Mouse (Mus musculus) hindbrain, embryonic 10.5 days (tissue): ENCODE measurements around the gene Scrt2. TPM values are rescaled to one million over a fixed set of nuclear protein-coding genes. Genes with fewer than 3 reads are reported as not detected.

Source experiments
- DNase-seq: peaks from one replicate; pipeline ENCODE4 v3.0.0-alpha.2; 2017; ENCODE audit warnings: low spot score
- H3K27ac ChIP-seq: fragments of 300-500 bp; sonication (generic); 2 replicates; pipeline ENCODE4 v1.5.1; 2016; ENCODE audit warnings: mild to moderate bottlenecking, moderate library complexity
- H3K27me3 ChIP-seq: fragments of 300-500 bp; sonication (generic); 2 replicates; pipeline ENCODE4 v1.6.1; 2016; ENCODE audit warnings: mild to moderate bottlenecking; ENCODE audit not compliant: poor library complexity, insufficient read depth, severe bottlenecking
- H3K36me3 ChIP-seq: fragments of 300-500 bp; sonication (generic); 2 replicates; pipeline ENCODE4 v1.6.1; 2016; ENCODE audit warnings: mild to moderate bottlenecking, moderate library complexity
- H3K4me1 ChIP-seq: fragments of 300-500 bp; sonication (generic); replicated peaks from 2 replicates; pipeline ENCODE4 v1.6.1; 2016; ENCODE audit warnings: mild to moderate bottlenecking
- H3K4me3 ChIP-seq: fragments of 300-500 bp; sonication (generic); 2 replicates; pipeline ENCODE4 v1.5.1; 2016; ENCODE audit warnings: mild to moderate bottlenecking, moderate library complexity
- H3K9me3 ChIP-seq: fragments of 300-500 bp; sonication (generic); 2 replicates; pipeline ENCODE4 v1.6.1; 2016; ENCODE audit warnings: mild to moderate bottlenecking, moderate library complexity
- WGBS: fragments of 180-500 bp; shearing (Covaris S2); methylation state at CpG from one replicate; pipeline ENCODE4 v1.1.7; 2016; 5-methylcytosine and 5-hydroxymethylcytosine counted together
- polyA plus RNA-seq: library from polyadenylated mRNA; unstranded; fragments of >200 nt; fragmentation: Nextera tagmentation; extraction: Ambion mirVana; gene quantifications from 2 replicates; pipeline ENCODE4 v1.2.1, GENCODE M21; 2016

The Scrt2 gene
- polyA plus RNA-seq, result 5.5 and 19.0 TPM in 2 replicates

GRCm38 (mm10) chr2:152080685-152081541, at the start of gene Scrt2:
TSS of gene Scrt2 (plus strand) at chr2:152081529.
- H3K27ac ChIP-seq, result peak within 1 kb of the TSS; percentile 93
- H3K4me3 ChIP-seq, result peak within 1 kb of the TSS; percentile 70
- WGBS, result 1% methylated on average over 24 of the region's 24 CpGs
- peaks cover 66% of the 10 kb centered on the region for H3K4me1 ChIP-seq
- H3K27me3 ChIP-seq, result peaks cover 98% of the 10 kb centered on the region
- H3K36me3 ChIP-seq, result peaks cover 5% of the 10 kb centered on the region; the same call in 1 of the 2 replicates
- peak; percentile 70 for DNase-seq
- H3K9me3 ChIP-seq, result no peaks in the 10 kb centered on the region

GRCm38 (mm10) chr2:152040101-152040500, 41.2 kb upstream of the Scrt2 start:
- Histone ChIP-seq H3K4me1 (peaks cover 9% of the 10 kb centered on the region; the same call in 1 of the 2 replicates), H3K27ac (no peak overlapping the region), H3K4me3 (no peak overlapping the region), H3K9me3 (no peaks in the 10 kb centered on the region; the same call in 1 of the 2 replicates), H3K36me3 (no peaks in the 10 kb centered on the region), H3K27me3 (peaks cover 27% of the 10 kb centered on the region)
- no peak for DNase-seq

DNA sequence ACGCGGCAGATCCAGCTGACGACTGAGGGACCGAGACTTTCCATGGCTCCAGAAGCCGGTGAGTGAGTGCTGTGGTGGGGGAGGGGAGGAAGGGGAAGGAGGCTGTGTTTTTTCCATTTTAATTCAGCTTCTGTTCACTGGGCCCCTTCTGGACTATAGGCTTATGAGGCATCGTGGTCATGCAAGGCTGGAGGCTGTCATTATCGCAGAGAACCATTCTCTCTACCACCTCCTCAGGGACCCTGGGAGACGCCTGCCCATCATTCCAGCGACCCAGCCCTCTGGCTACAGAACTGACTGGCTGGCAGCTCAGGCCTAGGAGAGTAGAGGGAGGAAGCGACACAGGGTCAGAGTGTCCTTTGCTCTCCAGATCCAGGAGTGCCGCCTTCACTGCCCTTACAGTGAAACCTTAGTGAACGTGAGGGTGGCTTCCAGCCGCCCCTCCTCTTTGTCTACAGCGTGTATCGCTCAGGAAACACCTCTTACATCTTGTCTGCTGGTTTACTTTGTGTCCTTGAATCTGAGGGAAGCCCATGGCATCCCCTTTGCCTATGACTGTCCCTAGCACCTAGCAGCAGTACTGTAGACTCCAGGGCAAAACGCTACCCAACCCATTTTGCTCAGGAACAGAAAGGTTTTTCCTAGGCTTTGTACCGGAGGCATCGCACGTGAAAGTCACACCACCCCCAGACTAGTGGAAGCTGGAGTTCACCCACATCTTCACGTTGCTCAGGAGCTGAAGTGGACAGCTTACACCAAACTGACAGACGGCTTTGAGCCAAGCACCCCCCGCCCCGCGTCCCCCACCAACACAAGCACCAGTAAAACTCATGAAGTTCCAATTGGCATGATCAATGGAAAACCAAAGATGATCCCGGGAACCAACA, 34.0 kb upstream of the Scrt2 start:
- peak; percentile 73 for DNase-seq
- peaks cover 60% of the 10 kb centered on the region for H3K4me1 ChIP-seq
- WGBS, result 2% methylated on average over 25 of the region's 25 CpGs

GRCm38 (mm10) chr2:152048003-152048980, 33.0 kb upstream of the Scrt2 start:
- under 1% methylated on average over 82 of the region's 82 CpGs for WGBS
- Histone ChIP-seq H3K9me3 (no peaks in the 10 kb centered on the region), H3K27ac (peak overlapping the region; percentile 94), H3K36me3 (no peaks in the 10 kb centered on the region), H3K27me3 (peaks cover 84% of the 10 kb centered on the region), H3K4me1 (peaks cover 63% of the 10 kb centered on the region), H3K4me3 (peak overlapping the region; percentile 64)
- peak; percentile 34 for DNase-seq

More for the DNA sequence above, 34.0 kb upstream of the Scrt2 start:
- peak overlapping the region; percentile 94 for H3K27ac ChIP-seq
- no peaks in the 10 kb centered on the region for H3K9me3 ChIP-seq
- H3K27me3 ChIP-seq, result peaks cover 75% of the 10 kb centered on the region
- no peaks in the 10 kb centered on the region for H3K36me3 ChIP-seq
- peak overlapping the region; percentile 64 for H3K4me3 ChIP-seq

- H3K4me3 ChIP-seq, result peak overlapping the region; percentile 64
- H3K9me3 ChIP-seq, result no peaks in the 10 kb centered on the region
- H3K27me3 ChIP-seq, result peaks cover 88% of the 10 kb centered on the region
- H3K36me3 ChIP-seq, result no peaks in the 10 kb centered on the region
- peak overlapping the region; percentile 94 for H3K27ac ChIP-seq
- DNase-seq, result peak; percentile 66
- peaks cover 63% of the 10 kb centered on the region for H3K4me1 ChIP-seq
- WGBS, result under 1% methylated on average over 24 of the region's 24 CpGs
Measured at GRCm38 (mm10) chr2:152048981-152049441, 32.3 kb upstream of the Scrt2 start.

DNA sequence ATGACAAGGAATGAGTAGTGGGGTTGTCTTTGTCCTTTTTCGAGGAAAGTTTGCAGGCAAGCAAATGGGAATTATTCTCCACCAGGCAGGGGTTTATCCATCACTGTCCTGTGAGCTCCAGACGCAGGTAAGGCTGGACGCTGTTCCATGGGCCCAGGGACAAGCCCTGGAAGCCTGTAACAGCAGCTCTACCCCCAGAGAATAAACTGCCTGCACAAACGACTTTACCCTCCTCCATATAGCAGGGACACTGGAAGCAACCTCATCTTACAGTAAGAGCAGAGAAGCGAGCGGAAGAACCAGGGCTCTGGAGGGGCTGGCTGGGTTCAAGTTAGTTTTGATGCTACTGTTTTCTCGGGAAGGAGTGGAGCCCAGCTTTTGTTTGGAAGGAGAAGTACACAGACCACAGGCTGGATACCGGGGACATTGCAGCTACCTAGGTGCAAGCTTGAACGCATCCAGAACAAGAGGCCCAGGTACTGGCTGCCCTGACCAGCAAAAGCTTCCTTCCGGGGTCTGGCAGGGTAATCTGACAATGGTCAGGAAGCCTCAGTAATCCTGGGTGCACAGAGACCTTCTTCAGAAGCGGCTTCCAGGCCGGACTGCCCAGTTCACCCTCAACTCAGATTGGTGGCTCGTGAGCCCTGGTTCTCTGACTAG, 31.6 kb upstream of the Scrt2 start:
- Histone ChIP-seq H3K4me1 (peaks cover 58% of the 10 kb centered on the region), H3K4me3 (peak overlapping the region; percentile 64), H3K9me3 (no peaks in the 10 kb centered on the region), H3K27ac (peak overlapping the region; percentile 94), H3K36me3 (no peaks in the 10 kb centered on the region), H3K27me3 (peaks cover 85% of the 10 kb centered on the region)
- peak; percentile 48 for DNase-seq
- WGBS, result 4% methylated on average over 13 of the region's 13 CpGs

DNA sequence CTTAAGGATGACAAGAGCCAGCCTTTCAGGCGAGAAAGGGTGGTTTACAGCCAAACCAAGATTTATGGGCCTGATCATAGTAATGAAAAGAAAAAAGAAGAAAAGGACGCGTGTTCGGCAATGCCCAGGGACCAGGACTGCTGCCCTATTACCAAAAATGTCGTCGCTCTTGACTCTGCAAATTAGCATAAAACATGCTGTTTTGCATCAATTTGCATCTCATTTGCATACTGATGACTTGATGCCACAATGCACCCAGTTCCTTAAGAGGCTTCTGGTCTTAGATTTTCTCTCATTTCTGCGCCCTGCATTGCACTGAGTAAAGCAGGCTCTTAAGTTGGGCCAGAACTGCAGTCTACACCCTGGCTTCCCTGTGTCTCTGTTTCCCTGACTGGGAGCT, 31.0 kb upstream of the Scrt2 start:
- Histone ChIP-seq H3K27ac (peak overlapping the region; percentile 94), H3K4me1 (peaks cover 59% of the 10 kb centered on the region), H3K9me3 (no peaks in the 10 kb centered on the region), H3K27me3 (peaks cover 84% of the 10 kb centered on the region), H3K4me3 (peak overlapping the region; percentile 64), H3K36me3 (no peaks in the 10 kb centered on the region)
- WGBS, result 6% methylated on average over 7 of the region's 7 CpGs
- DNase-seq, result no peak

DNA sequence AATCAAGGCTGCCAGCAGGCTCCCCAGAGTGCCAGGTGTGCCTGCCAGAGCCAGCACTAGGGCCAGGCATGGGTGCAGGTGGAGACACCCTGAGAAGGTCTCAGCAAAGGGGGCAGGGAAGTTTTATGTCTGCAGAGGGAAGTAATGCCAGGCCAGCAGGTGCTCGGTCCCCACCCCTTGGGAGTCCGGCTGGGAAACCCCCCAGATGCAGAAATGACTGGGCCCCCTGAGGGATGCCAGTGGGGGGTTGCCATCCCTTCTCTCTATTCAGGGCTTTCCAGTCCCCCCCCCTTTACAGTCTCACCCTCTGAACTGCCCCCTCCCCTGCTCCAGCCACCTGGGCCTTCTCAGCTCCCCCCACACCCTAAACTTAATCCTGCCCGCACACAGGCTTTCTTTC, 29.3 kb upstream of the Scrt2 start:
- no peak for DNase-seq
- no peak overlapping the region for H3K4me3 ChIP-seq
- H3K4me1 ChIP-seq, result peaks cover 72% of the 10 kb centered on the region
- peak overlapping the region; percentile 56 for H3K27ac ChIP-seq
- WGBS, result 70% methylated on average over 3 of the region's 3 CpGs
- peaks cover 95% of the 10 kb centered on the region for H3K27me3 ChIP-seq
- H3K9me3 ChIP-seq, result no peaks in the 10 kb centered on the region
- H3K36me3 ChIP-seq, result no peaks in the 10 kb centered on the region

DNA sequence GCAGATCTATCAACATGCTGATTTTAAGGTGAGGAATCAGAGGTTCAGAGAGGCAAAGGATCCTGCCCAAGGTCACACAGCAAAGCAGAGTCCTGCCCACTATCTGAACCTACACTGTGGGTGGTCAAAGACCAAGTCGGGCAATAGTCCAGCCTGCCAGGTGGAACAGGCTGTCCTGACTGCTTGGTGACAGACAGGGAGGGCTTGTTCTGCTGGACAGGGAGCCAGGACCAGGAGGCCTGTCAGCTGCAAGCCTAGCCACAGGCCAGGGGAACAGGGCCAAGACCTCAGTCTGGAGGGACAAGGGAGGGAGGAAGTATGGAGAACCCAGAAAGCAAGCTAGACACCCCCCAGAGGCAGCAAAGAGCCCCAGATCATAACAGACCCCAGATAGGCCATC, 25.9 kb upstream of the Scrt2 start:
- no peaks in the 10 kb centered on the region for H3K9me3 ChIP-seq
- no peak overlapping the region for H3K4me3 ChIP-seq
- 66% methylated on average over 1 of the region's 1 CpGs for WGBS
- peaks cover 76% of the 10 kb centered on the region for H3K27me3 ChIP-seq
- peak overlapping the region; percentile 75 for H3K27ac ChIP-seq
- DNase-seq, result no peak
- no peaks in the 10 kb centered on the region for H3K36me3 ChIP-seq
- peaks cover 45% of the 10 kb centered on the region for H3K4me1 ChIP-seq

DNA sequence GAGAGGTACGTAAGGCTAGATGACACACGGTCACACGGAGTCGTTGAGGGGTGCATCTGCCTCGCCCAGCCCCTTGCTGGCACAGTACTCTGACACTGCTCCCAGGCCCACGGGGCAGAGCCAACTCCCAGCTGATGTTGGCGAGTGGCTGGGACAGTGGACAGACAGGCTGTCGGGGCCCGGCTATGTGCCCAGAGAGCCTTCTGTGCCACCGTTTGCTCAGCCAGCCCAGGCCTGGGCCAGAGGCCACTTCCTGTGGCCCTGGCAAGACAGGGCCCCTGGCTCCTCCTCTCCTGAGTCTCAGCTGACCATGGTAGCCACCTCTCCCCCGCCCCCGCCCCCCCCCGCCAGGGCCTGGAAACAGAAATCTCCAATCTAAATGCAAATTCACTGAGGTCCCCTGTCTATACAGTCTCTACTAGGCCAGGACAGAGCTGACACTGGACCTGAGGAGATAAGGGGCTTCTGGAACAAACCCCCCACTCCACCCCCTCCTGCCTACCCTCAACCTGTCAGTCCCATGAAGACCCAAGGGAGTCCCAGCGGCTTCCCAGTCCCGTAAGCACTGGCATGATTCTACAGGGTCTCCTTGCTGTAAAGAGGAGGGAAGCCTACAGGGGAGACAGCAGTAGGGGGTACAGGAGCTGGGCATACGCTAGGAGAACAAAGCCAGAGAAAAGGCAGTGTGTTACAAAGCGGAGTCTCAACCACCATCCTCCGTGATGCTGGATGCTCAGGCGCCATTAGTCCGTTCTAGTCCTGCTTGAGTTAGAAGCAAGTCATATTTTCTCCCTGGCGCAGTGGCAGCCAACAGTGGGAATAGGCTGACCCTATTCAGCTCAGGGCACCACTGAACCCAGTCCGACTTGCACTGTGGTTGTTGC, 24.7 kb upstream of the Scrt2 start:
- Histone ChIP-seq H3K9me3 (no peaks in the 10 kb centered on the region), H3K4me1 (peaks cover 40% of the 10 kb centered on the region), H3K4me3 (no peak overlapping the region), H3K27me3 (peaks cover 64% of the 10 kb centered on the region), H3K36me3 (no peaks in the 10 kb centered on the region), H3K27ac (peak overlapping the region; percentile 75)
- DNase-seq, result no peak
- WGBS, result 66% methylated on average over 22 of the region's 22 CpGs

DNA sequence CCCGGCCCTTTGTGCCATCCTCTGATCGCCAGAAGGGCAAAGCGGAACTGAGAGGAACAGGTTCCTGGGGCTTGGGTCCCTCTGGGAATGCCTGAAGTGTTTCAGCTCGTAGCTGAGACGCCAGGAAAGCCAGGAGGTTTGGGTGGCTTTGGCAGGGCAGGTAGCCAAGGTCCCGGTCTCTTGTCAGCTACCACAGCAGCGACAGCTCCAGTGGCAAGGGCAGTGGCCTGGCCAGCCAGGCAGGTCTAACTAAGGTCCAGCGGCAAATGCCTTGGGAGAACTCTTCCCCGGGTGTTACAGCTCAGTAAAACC, 24.1 kb upstream of the Scrt2 start:
- no peak for DNase-seq
- H3K4me3 ChIP-seq, result no peak overlapping the region
- H3K9me3 ChIP-seq, result no peaks in the 10 kb centered on the region
- no peaks in the 10 kb centered on the region for H3K36me3 ChIP-seq
- peaks cover 58% of the 10 kb centered on the region for H3K27me3 ChIP-seq
- peaks cover 35% of the 10 kb centered on the region for H3K4me1 ChIP-seq
- peak overlapping the region; percentile 75 for H3K27ac ChIP-seq
- WGBS, result 77% methylated on average over 9 of the region's 9 CpGs
